27 mouse cellular contexts compared by ENCODE assay signal in the genomic region with DNA sequence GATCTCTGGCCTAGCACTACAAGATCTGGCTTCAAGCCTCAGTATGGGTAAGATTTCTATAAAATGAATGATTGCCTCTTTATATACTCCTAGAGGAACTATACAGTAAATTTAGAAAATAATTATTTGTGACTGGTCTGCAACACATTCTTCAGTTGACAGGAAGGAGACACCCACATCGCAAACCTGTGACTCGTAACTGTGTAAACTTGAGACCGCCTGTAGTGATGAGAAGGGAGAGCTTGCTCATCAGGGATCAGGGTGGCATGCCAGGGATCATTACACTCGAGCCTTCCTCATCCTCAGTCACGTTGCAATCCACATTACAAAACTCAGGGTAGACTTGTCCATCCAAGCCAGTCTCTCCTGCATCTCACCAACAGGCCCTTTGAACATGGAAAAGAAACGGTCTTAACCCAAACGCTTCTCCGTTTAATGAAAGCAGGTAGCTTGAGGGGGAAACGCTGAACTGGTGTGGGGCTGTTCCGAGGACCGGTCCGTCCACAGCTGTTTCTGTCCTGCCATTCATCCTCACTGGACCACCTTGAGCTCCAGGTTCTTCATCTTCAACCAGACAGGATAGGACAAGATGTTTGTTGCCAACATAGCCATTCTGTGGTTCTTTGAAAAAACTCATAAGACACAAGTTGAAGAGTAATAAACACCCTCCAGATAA. TPM values are rescaled to one million over a fixed set of nuclear protein-coding genes. Genes with fewer than 3 reads are reported as not detected.
DNase-seq lines count a peak whose midpoint lies in the region; ATAC-seq and TF ChIP-seq lines count a peak whose summit lies in the region.
"Had no signal": no experiment of that assay in that cellular context is flagged by ENCODE, and none has a peak within 500 bp of the region (broad histone marks: within the 10 kb centered on the region; RNA-seq: fewer than 3 reads in every experiment).

No protein-coding gene starts in this region.

- TF ChIP-seq CTCF in C2C12 (IDR thresholded peaks at IDR 0.05; ENCODE audit: control insufficient read depth, insufficient read depth, insufficient read length): no peak

- no peak overlapping the region for H3K4me3 ChIP-seq in midbrain, embryonic 11.5 days (ENCODE audit: low read depth, low read length)
- H3K4me3 ChIP-seq in midbrain, embryonic 16.5 days (ENCODE audit: low read depth, low read length): no peak overlapping the region
- no peak overlapping the region for H3K4me3 ChIP-seq in C2C12 (ENCODE audit: insufficient read depth, poor library complexity, severe bottlenecking)
- H3K4me3 ChIP-seq: embryonic facial prominence, embryonic 13.5 days; embryonic facial prominence, embryonic 15.5 days; erythroblast, embryonic 14.5 days had no signal

- H3K9me3 ChIP-seq in midbrain, embryonic 11.5 days (ENCODE audit: control insufficient read depth, low read length): no peaks in the 10 kb centered on the region
- no peaks in the 10 kb centered on the region for H3K9me3 ChIP-seq in midbrain, embryonic 16.5 days (replicated peaks; ENCODE audit: control insufficient read depth, low read length, poor library complexity, severe bottlenecking)
- H3K9me3 ChIP-seq: embryonic facial prominence, embryonic 13.5 days; embryonic facial prominence, embryonic 15.5 days had no signal

- H3K27ac ChIP-seq in midbrain, embryonic 11.5 days (ENCODE audit: low read depth, low read length): no peak overlapping the region
- H3K27ac ChIP-seq in midbrain, embryonic 16.5 days (ENCODE audit: low read length): no peak overlapping the region
- H3K27ac ChIP-seq: embryonic facial prominence, embryonic 13.5 days; embryonic facial prominence, embryonic 15.5 days had no signal

- H3K79me3 ChIP-seq in C2C12 (ENCODE audit: low read depth): no peaks in the 10 kb centered on the region

- no peaks in the 10 kb centered on the region for H3K4me1 ChIP-seq in midbrain, embryonic 11.5 days (ENCODE audit: control insufficient read depth, insufficient read depth, low read length)
- H3K4me1 ChIP-seq in midbrain, embryonic 16.5 days (ENCODE audit: control insufficient read depth, insufficient read depth, low read length): no peaks in the 10 kb centered on the region
- H3K4me1 ChIP-seq: embryonic facial prominence, embryonic 13.5 days had no signal

- H3K27me3 ChIP-seq in midbrain, embryonic 11.5 days (ENCODE audit: control insufficient read depth, insufficient read depth, low read length): no peaks in the 10 kb centered on the region
- no peaks in the 10 kb centered on the region for H3K27me3 ChIP-seq in midbrain, embryonic 16.5 days (ENCODE audit: control insufficient read depth, insufficient read depth, low read depth, low read length)
- no peaks in the 10 kb centered on the region for H3K27me3 ChIP-seq in C2C12 (ENCODE audit: control insufficient read depth, insufficient read depth, insufficient read length)
- H3K27me3 ChIP-seq: embryonic facial prominence, embryonic 13.5 days; embryonic facial prominence, embryonic 15.5 days had no signal

- WGBS in midbrain, embryonic 11.5 days: 94% methylated on average over 12 of the region's 12 CpGs
- 91% methylated on average over 12 of the region's 12 CpGs for WGBS in midbrain, embryonic 16.5 days

- no peak overlapping the region for H3ac ChIP-seq in C2C12 (ENCODE audit: control insufficient read depth, insufficient read length, low read depth)

- H3K79me2 ChIP-seq in C2C12 (ENCODE audit: control insufficient read depth, insufficient read depth): no peaks in the 10 kb centered on the region

- ATAC-seq in midbrain, embryonic 11.5 days (ENCODE audit: low FRiP score): no peak
- ATAC-seq in midbrain, embryonic 16.5 days: no peak
- ATAC-seq: forebrain, embryonic 14.5 days; forebrain, embryonic 16.5 days had no signal

- no peak overlapping the region for H3K9ac ChIP-seq in midbrain, embryonic 11.5 days (ENCODE audit: low read length)
- H3K9ac ChIP-seq in midbrain, embryonic 16.5 days (ENCODE audit: low read depth, low read length): no peak overlapping the region
- H3K9ac ChIP-seq: embryonic facial prominence, embryonic 13.5 days; embryonic facial prominence, embryonic 15.5 days had no signal

- no peaks in the 10 kb centered on the region for H3K36me3 ChIP-seq in midbrain, embryonic 11.5 days (ENCODE audit: control insufficient read depth, insufficient read depth, low read length)
- no peaks in the 10 kb centered on the region for H3K36me3 ChIP-seq in midbrain, embryonic 16.5 days (ENCODE audit: control insufficient read depth, insufficient read depth, low read length)
- H3K36me3 ChIP-seq in C2C12 (ENCODE audit: control insufficient read depth, insufficient read depth): peaks cover 4% of the 10 kb centered on the region
- H3K36me3 ChIP-seq: embryonic facial prominence, embryonic 13.5 days; embryonic facial prominence, embryonic 15.5 days had no signal

- no peak overlapping the region for H3K4me2 ChIP-seq in midbrain, embryonic 11.5 days
- H3K4me2 ChIP-seq in midbrain, embryonic 16.5 days (ENCODE audit: low read length): no peak overlapping the region
- H3K4me2 ChIP-seq: embryonic facial prominence, embryonic 13.5 days; embryonic facial prominence, embryonic 15.5 days had no signal

- DNase-seq in heart, adult 11 months: peak; percentile 64
- DNase-seq in heart, postnatal 4 days: no peak
- DNase-seq in midbrain, embryonic 11.5 days (ENCODE audit: low spot score, missing footprints): peak; percentile 54
- no peak for DNase-seq in layer of hippocampus, postnatal 25 days (ENCODE audit: extremely low spot score in 1 of 2, low spot score in 1 of 2)
- DNase-seq: adrenal gland, adult 2 months; adrenal gland, postnatal 10 days; adrenal gland, postnatal 25 days; B cell, adult 2 months; cerebellum, adult 11 months; cerebellum, adult 18-20 months; cerebellum, adult 8-10 months; cerebellum, adult 9-11 months; cerebellum, postnatal 14 days; cerebellum, postnatal 36 days; embryo, embryonic 11 days had no signal

TF ChIP-seq in C2C12, 6 proteins besides CTCF, POLR2A, EP300 and RAD21:
- TF ChIP-seq MAX (IDR thresholded peaks at IDR 0.05): peak; percentile 44
- TF ChIP-seq CEBPB (IDR thresholded peaks at IDR 0.05; ENCODE audit: low read depth): no peak
- peak; percentile 63 for TF ChIP-seq FOSL1 (IDR thresholded peaks at IDR 0.05; ENCODE audit: insufficient read depth, low read length, poor library complexity, severe bottlenecking)
- TF ChIP-seq USF1 (IDR thresholded peaks at IDR 0.05; ENCODE audit: low read depth): no peak

RNA-seq across cellular contexts. Expression of a gene that starts 16.7 kb away (rescaled TPM):
- under 1 TPM; 0.16 to 0.17 TPM for total RNA-seq in heart, postnatal 4 days (2021)
- polyA plus RNA-seq in midbrain, embryonic 11.5 days (2014; fragmentation: Nextera tagmentation; extraction: Ambion mirVana): not detected in 2 replicates
- polyA plus RNA-seq in midbrain, embryonic 16.5 days (2015; fragmentation: Nextera tagmentation; extraction: Ambion mirVana): not detected in 2 replicates
- polyA plus RNA-seq in C2C12 (2012; fragmentation: generic; extraction: Trizol): 0.97 TPM
- total RNA-seq in layer of hippocampus, postnatal 25 days (2021): not detected
- total RNA-seq: MEL had no signal
- polyA plus RNA-seq: brain, embryonic 14.5 days; embryonic facial prominence, embryonic 11.5 days; embryonic facial prominence, embryonic 13.5 days; erythroblast, embryonic 14.5 days; forebrain, embryonic 11.5 days; forebrain, embryonic 14.5 days; forebrain, embryonic 16.5 days had no signal

RNA-seq across cellular contexts. Expression of a gene that starts 54.5 kb away (rescaled TPM):
- not detected for total RNA-seq in heart, postnatal 4 days (2021)
- 0.03 TPM in 1 of 2 replicates, not detected in the other for polyA plus RNA-seq in midbrain, embryonic 11.5 days (2014; fragmentation: Nextera tagmentation; extraction: Ambion mirVana)
- not detected in 2 replicates for polyA plus RNA-seq in midbrain, embryonic 16.5 days (2015; fragmentation: Nextera tagmentation; extraction: Ambion mirVana)
- polyA plus RNA-seq in C2C12 (2012; fragmentation: generic; extraction: Trizol): 0.02 TPM
- under 1 TPM in 1 of 2 experiments, not detected in 1; 0.07 TPM for total RNA-seq in layer of hippocampus, postnatal 25 days (2021)
- total RNA-seq: common myeloid progenitor, adult 5-6 weeks; MEL had no signal
- polyA plus RNA-seq: adrenal gland, adult 2 months; embryonic facial prominence, embryonic 11.5 days; embryonic facial prominence, embryonic 13.5 days; erythroblast, embryonic 14.5 days; forebrain, embryonic 11.5 days had no signal

Comparison
In these comparisons a context has a peak if more than half of its experiments do, and no peak if none do; other contexts are left out.
1. DNase-seq: peak in heart, adult 11 months (single experiment) and midbrain, embryonic 11.5 days (single experiment); none in heart, postnatal 4 days (single experiment) and layer of hippocampus, postnatal 25 days (0 of 2).